Mouse (Mus musculus) neural tube, embryonic 10.5 days (tissue): ENCODE data around the gene Rhod.
"Not testable (repeated sequence)": the region's sequence is repeated elsewhere in the genome, so short reads cannot be mapped to it uniquely, and the experiment has no call there.

Source experiments
- DNase-seq: peaks from one replicate; pipeline ENCODE4 v3.0.0-alpha.2; 2017; ENCODE audit warnings: low spot score; ENCODE audit errors: extremely low spot score

The Rhod gene

DNA sequence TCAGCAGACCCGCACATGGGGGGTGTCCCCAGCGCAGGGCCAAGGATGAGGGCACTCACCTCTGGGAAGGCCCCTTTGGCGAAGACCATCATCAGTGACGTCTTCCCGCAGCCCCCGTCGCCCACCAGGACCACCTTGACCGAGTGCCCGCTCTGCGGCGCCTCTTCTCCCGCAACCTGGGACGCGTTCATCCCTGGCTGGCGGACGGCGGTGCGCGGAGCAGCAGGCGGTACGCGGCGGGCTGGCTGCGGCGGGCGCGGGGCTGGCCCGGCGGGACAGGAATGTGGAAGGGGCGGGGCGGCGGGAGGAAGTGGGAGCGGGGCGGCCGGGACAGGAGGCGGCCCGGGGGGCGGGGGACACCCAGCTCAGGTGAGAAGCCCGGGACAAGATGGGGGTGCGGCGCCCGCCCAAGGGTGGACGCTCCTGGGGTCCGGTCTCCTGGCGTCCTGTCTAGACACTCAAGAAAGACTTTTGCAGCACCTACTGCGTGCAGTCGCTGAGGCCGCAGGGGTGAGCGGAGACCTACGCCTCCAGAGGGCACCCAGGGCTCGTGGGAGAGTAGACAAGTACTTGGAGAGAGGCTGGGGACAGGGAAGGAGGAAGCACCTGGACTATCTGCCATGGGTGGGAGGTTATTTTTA lies at the start of gene Rhod:
Gene Rhod (minus strand): TSS at position 272 of the 641 bp plus-strand sequence.
- DNase-seq: peak; percentile 64

DNA sequence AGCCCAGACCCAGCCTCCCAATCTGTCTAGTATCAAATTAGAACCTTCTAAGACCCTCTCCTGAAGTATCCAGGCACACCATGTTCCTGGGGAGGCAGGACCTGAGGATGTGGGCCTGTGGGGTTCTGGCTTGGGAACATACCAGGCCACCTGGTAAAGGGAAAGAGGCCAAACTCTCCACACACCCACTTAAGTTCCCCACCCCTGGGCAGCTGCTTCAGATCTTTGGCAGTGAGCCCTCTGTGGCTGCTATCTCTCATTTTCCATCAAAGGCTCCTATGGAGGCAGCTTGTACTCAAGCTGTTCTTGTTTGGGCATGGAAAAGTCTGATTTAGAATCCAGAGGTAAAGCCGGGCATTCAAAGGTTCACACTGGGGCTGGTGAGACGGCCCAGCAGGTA lies 48.6 kb upstream of the Rhod start:
- DNase-seq: no peak

DNA sequence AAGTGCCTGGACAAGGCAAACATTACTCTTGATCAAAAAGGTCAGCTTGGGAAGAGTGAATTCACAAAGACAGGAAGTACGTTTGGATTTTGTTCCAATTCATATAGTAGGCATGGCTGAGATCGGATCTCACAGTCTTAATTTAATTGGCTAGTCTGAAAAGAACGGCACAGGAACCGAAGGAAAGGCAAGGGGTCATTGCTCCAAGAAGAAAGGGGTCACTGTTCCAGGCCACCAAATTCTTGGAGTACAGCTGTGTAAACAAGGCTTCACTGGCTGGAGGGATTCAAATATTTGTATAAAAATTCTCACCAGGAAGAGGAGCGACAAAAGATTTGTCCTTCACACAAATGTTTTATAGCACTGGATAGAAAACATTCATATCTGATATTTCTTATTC lies 45.8 kb upstream of the Rhod start:
- DNase-seq: no peak

DNA sequence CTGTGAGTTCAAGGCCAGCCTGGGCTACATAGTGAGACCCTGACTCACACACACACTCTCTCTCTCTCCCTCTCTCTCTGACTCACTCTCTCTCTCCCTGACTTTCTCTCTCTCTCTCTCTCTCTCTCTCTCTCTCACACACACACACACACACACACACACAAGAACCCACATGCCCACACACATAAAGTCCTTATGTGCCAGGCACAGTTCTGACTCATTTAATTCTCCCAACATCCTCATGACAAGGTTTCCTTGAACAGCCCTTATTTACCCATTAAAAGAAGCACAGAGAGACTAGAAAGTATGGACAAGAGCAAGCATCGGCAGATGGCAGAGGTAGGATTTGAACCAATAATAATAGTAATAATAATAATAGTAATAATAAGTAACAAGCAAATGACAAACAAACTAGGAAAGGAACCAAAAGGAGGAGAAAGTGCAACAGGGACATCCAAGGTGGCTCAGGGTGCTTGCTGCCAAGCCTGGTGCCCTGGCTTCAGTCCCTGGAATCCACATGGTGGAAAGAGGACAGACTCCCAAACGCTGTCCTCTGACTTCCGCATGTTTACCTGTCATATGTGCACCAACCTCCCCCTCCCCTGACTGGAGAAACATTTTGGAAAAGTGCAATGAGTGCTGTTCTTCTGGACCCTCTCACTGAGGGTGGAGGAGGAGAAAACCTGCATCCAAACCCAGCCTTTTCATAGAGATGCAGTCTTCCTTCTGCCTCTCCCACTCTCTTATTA lies 43.1 kb upstream of the Rhod start:
- DNase-seq: no peak

GRCm38 (mm10) chr19:4481326-4481725 lies 42.1 kb upstream of the Rhod start:
- DNase-seq: no peak

- DNase-seq: no peak
These were observed 40.8 kb upstream of the Rhod start for GRCm38 (mm10) chr19:4480041-4480440.

DNA sequence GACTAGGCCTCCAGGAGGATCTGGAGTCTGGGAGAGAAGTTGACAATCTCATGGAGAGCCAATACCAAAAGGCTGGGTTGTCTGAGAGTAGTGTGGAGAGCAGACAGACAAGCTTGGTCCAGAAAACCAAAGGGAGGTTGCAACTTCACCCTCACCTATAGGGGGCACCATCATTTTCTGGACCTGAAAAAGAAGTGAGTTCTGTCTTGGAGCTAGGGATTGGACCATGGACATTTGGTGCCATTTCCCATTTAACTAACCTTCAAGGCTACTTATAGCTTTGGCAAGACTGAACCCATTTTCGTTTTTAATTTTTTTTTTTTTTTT lies 38.9 kb upstream of the Rhod start:
- no peak for DNase-seq

DNA sequence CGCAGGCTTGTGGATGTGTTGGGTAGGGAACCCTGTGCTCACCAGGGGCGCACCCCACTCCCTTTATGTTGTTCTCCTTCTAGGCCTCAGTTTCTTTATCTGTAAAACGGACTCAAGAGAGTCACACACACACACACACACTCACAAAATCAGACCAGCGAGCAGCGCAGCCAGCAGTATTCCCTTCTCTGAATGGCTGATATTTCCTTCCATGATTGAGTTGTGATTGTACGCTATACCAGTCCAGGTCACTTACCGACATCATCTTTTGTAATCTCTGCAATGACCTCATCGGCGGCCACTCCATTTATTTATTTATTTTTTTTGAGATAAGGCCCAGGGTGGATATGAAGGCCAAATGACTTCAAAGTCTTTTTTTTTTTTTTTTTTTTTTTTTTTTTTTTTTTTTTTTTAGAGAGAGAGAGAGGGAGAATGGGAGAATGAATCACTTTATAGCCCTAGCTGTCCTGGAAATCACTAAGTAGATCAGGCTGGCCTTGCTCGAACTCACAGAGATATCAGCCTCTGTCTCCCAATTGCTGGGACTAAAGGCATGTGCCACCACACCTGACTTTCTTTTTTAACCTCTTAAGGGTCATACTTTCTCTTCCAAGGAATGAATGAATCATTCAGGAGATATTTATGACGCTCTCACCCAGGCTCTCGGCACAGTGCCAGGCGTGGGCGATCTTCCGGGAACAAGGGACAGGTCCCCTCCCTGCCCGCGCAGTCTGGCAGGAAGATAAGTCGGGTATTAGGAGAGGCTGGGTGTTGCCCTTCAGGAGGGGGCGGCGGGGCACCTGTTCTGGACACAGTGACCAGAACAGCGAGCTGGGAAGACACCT lies 38.3 kb upstream of the Rhod start, which contains the start of gene Syt12:
Gene Syt12 (minus strand): TSS at position 103 of the 845 bp plus-strand sequence.
- no peak for DNase-seq

DNA sequence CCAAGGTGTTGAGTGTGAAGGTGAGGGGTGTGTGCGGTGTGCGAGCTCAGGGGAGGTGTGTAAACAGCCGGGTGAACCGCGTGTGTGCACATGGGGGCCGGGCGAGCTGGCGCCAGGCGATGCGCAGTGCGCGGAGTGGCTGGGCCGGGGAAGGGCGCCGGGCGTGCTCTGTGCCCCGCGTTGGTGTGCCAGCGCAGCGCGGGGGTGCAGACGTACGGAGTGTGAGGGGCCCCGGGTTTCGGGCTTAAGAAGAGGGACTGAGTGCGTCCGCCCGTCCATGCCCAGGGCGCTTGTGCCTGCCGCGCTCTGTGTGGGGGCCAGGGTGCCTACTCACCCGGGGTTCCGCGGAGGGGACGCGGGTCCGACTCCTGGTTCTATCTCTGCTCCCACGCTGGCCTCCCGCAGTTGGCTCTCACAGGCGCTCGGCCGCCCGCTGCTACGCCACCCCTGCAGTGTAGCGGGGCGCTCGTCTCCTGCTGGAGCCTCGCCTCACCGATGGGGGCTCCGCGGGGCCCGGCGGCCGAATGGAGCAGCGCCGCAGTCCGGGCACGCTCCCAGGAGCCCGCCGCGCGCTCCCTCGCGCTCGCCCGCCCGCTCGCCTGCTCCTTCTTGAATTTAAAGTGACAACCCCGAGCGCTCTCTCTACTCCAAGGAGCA lies 37.5 kb upstream of the Rhod start:
- peak; percentile 66 for DNase-seq

GRCm38 (mm10) chr19:4475224-4475925 lies 36.1 kb upstream of the Rhod start:
- DNase-seq: no peak

GRCm38 (mm10) chr19:4474739-4475138 lies 35.5 kb upstream of the Rhod start:
- DNase-seq: no peak

GRCm38 (mm10) chr19:4473549-4473948 lies 34.3 kb upstream of the Rhod start:
- DNase-seq: no peak

- no peak for DNase-seq
These were observed 29.1 kb upstream of the Rhod start for GRCm38 (mm10) chr19:4468363-4468762.

GRCm38 (mm10) chr19:4464666-4465065 lies 25.4 kb upstream of the Rhod start:
- no peak for DNase-seq

GRCm38 (mm10) chr19:4461981-4462380 lies 22.7 kb upstream of the Rhod start:
- DNase-seq: no peak

DNA sequence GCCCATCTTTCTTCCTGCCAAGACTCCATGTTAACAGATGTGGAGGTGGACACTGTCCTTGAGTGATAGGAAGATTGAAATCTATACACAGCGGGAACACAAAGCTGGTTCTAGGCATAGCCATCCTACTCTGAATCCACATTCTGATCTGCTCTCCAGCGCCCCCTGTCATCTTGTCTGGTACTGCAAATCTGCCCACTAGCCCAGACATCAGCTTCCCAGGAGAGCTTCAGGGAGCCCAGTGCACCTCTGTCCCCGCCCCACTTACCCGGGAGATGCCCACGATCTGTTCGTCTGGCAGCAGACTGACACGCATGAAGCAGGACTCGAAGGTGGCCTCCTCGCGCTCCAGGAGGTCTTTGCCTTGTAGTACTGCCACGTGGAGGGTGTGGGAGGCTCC lies 17.0 kb upstream of the Rhod start:
- peak; percentile 73 for DNase-seq

GRCm38 (mm10) chr19:4455071-4455800 lies 16.0 kb upstream of the Rhod start:
- no peak for DNase-seq

DNA sequence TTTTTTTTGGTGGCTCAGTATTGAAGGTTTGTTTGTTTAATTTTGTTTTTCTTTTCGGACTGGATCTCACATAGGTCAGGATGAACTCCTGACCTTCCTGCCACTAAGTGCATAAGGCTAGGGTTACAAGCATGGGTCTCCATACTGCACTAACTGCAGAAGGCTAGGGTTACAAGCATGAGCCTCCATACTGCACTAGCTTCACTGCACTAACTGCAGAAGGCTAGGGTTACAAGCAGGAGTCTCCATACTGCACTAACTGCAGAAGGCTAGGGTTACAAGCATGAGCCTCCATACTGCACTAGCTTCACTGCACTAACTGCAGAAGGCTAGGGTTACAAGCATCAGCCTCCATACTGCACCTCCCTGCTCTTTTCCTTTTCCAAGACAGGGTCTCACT lies 14.8 kb upstream of the Rhod start:
- not testable (repeated sequence) for DNase-seq

DNA sequence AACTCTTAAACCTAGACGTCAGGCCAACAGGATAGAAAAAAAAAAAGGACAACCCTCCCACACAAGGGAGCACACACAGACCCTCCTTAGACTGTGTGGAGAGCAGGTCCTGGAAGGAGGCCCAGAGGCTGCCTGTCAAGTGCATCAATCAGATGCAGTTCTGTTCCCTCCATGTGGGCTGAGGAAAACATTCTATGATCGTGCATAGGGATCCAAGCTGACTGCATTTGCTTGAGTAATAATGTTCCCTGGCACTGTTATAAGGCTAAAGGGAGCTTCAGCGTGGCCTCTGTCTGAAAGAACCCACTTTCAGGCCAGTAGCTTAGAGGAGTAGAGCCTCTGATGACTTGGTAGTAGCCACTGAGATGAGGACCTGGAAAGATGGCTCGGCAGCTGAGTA lies 13.3 kb upstream of the Rhod start:
- no peak for DNase-seq

GRCm38 (mm10) chr19:4451965-4452364 lies 12.7 kb upstream of the Rhod start:
- no peak for DNase-seq
